Mouse (Mus musculus): ENCODE data around the gene Nckap1.

The Nckap1 gene

DNA sequence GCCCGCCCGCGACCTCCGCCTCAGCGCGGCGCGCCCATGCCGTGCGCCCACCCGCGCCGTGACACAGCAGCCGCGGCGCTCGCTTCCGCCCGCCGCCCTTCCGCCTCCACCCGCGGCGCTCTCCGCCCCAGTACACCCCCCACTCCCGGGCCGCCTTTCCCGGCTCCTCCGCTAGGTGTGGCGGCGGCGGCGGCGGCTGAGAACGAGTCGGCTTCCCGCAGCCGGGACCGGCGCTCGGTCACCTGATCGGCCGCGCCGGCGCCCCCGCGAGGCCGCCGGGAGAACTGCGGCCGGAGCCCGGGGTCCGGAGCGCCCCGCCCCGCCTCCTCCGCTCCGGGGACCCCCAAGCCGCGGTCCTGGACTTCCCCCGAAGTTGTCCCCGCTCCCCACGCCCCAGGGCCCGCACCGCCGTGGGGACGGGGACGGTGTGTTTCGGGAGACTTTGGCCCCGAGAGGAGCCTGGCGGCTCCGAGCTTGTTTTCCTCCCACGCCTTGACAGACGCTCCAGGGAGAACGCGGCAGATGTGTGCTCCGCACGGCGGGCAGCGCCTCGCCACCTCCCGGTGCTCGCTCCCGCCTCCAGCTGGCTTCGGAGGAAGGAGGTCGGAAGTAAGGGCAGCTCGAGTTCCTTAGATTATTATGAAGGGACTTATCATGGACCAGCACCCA, at the start of gene Nckap1:
Gene Nckap1 (minus strand): TSS at position 338 of the 669 bp plus-strand sequence.
- DNase-seq (ENCODE audit: low spot score): peak; percentile 88

GRCm38 (mm10) chr2:80624523-80624922, 43.3 kb upstream of the Nckap1 start:
- no peak for DNase-seq (ENCODE audit: low spot score)

GRCm38 (mm10) chr2:80621921-80622320, 40.7 kb upstream of the Nckap1 start:
- DNase-seq (ENCODE audit: low spot score): no peak

GRCm38 (mm10) chr2:80618991-80619390, 37.8 kb upstream of the Nckap1 start:
- DNase-seq (ENCODE audit: low spot score): no peak

DNA sequence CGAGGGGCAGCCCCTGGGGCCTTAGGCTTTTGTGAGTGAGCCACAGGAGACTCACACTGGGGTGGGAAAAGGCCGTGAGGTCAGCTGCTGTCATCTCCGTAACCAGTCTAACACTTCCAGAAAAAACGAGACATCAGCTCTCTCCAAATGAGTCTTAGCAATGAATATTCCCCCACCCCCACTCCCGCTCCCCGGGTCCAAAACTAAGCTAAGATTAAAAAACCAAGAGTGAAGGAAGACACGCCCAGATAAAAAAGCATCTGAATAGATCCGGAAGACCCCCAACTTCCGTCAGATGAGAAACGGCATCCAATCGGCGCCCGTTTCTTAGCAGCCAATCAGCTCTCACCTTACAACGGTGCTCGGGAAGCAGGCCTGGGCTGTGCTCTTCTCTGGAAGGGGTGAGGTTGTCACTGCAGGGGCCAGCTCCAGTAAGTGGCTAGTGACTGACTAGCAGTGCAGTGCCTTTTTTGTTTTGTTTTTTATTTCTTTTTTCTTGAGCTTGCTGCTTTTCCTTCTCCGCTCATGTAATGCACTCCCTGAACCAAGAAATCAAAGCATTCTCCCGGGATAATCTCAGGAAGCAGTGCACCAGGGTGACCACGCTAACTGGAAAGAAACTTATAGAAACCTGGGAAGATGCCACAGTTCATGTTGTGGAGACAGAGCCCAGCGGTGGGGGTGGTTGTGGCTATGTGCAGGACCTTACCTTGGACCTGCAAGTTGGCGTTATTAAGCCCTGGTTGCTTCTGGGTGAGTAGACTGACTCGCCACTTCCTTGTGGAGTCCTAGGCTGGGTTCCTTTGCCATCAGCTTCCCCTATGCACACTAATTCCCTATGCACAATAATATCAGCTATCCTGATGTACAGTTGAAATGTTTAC, 35.9 kb upstream of the Nckap1 start, which contains the start of the genes Dusp19 and Nup35:
Gene Dusp19 (plus strand): TSS at position 192 of the 884 bp plus-strand sequence.
Gene Nup35 (plus strand): TSS at position 383 of the 884 bp plus-strand sequence.
- DNase-seq (ENCODE audit: low spot score): peak; percentile 96

DNA sequence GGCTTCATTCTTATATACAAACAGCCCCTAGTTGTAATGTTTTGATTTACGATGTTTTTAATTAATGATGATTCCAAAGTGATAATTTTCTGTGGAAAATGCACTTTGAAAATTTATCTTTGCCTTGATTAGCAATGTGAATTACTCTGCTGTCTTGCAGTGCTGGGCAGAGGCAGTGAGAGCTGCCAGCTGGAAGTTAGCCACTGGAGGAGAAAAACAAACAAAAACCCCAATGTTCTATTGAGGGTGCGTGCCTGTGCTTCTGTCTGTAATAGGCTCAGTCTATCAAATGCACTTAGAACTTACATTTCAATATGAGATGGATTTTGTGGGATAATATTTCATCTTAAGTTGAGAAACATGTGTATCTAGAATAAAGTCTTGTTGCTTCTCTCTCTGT, 31.6 kb upstream of the Nckap1 start:
- no peak for DNase-seq (ENCODE audit: low spot score)

DNA sequence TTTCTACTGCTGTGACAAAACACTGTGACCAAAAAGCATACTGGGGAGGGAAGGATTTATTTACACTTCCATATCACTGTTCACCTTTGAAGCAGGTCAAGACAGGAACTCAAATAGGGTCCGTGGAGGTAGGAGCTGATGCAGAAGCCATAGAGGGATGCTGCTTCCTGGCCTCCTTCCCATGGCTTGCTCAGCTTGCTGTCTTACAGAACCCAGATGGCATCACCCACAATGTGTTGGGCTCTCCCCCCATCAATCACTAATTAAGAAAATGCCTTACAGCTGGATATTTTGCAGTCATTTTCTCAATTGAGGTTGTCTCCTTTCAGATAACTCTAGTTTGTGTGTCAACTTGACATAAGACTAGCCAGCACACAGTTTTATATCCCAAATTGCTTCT, 31.1 kb upstream of the Nckap1 start:
- DNase-seq (ENCODE audit: low spot score): no peak

DNA sequence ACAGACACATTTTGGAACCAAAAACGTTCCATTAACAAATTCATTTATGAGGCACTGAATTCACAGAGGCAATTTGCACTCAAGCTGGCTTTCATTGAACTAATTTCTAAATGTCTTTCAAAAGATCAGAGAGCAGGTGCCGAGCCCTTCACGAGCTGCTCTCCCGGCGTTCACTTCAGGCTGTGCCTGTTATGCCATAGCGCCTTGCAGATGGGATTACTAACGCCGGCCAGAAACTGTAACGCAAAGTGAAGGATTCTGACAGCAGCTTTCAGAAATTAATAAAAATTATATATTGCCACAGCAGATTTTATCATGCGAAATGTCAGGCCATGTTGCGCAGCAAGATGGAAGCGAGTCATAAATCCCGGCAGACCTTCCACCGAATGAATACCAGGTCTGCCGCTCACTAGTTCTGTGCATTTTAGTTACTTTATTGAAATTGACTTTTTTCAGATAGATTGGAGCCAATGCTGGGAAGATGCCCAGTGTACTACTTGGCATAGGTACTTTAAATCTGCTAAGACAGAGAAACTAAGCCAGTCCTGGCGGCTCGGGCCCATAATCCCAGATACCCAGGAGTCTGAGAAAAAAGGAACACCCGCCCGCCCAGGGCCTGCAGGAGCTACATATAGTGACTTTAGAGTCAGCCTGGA, 22.7 kb upstream of the Nckap1 start:
- no peak for DNase-seq (ENCODE audit: low spot score)

- no peak for DNase-seq (ENCODE audit: low spot score)
These were observed 21.6 kb upstream of the Nckap1 start for GRCm38 (mm10) chr2:80602756-80603155.

DNA sequence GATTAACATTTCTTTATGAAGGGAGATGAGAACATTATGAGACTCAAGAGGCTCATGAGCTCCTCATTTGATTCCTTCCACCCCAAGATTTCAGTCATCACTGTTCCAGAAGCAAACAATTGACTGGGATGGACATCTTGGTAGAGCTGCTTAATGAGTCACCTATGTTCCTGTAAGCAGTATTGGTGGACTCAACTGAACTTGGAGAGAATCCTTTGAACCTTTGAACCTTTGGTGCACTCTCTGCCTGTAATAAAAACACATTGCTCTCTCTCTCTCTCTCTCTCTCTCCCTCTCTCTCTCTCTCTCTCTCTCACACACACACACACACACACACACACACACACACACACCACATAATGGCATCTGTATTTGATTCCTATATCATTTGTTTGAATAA, 19.4 kb upstream of the Nckap1 start:
- no peak for DNase-seq (ENCODE audit: low spot score)

- no peak for DNase-seq (ENCODE audit: low spot score)
These were observed 18.7 kb upstream of the Nckap1 start for GRCm38 (mm10) chr2:80599850-80600249.

GRCm38 (mm10) chr2:80596960-80597359, 15.8 kb upstream of the Nckap1 start:
- DNase-seq (ENCODE audit: low spot score): no peak

DNA sequence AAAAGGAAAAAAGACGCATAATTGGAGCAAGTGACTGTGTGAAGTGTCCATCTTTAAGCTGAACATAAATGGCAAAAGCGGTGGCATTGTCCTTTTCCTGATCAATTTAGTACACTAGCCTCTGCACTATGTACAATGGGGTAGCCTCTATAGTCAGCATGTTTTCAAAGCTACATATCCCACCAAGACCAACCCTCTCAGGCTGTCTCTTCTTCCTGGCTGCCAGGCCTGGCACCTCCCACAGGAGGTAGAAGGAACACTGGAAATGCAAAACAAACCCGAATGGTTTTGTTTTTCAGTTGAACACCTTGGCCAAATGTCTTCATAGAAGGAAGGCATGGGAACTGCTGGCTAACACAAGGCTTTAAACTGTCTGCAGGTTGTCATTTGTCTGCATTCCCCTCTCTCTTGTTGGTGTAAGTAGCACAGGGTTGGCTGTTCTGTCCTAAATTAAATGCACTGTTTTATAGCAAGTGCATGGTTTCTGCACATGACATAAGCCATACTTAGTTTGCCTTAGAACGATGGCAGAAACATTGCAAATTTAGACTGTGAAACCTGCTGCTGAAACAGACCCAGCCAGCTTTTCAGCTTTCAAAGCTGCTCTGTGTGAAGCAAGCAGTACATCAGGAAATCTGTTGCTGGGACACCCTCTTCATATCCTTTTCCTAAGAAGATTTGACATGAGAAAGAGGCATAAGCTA, 13.2 kb upstream of the Nckap1 start:
- no peak for DNase-seq (ENCODE audit: low spot score)

- no peak for DNase-seq (ENCODE audit: low spot score)
These were observed 1.2 kb upstream of the Nckap1 start for GRCm38 (mm10) chr2:80582356-80582755.

DNA sequence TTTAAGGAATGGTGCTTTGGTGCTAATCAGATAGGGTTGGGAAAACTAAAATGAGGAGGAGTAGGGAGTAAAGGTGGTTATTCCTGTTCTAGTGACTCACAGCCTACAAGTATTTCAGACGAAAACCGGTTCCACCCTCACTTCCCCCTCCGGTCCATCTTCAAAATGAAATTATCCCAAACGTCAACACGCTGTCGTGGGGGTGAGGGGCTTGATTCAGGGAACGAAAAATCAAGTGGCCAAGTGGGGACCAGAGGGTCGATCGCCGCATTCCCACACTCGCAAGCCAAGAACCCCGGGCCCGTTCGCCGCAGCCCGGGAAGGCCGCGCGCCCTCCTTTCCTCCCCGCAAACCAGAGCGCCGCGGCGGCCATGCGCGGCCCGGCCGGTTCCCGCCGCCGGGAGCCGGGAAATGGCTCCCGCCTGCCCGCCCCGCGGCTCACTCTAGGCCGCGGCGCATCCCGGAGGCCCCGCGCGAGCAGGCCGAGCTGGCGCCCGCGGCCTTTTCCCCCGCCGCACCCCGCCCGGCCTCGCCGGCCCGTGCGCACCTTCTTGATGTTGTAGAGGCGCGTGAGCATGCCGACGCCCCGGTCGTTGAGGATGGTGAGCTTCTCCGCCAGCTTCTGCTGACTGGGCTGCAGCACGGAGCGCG, 744 bp downstream of the Nckap1 start:
- DNase-seq (ENCODE audit: low spot score): no peak

- DNase-seq (ENCODE audit: low spot score): no peak
These were observed 1.8 kb downstream of the Nckap1 start for GRCm38 (mm10) chr2:80579253-80579891.

DNA sequence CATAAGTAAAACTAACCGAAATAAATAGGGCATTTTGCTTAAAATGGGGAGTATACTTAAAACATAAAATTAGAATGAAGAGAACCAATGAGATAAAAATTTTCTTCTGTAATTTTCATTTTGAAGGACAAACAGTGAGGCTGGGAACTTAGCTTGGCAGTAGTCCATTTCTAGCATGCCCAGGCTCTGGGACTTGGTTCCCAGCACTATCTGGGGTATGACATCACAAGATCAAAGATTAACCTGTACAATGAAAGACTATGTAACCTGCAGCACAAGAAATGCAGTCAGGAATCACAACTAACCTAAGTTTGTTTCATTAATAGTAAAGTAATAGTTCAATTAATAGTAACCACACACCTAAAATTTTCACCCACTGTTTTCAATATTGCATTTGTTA, 3.9 kb downstream of the Nckap1 start:
- no peak for DNase-seq (ENCODE audit: low spot score)

- DNase-seq (ENCODE audit: low spot score): no peak
These were observed 10.5 kb downstream of the Nckap1 start for GRCm38 (mm10) chr2:80570656-80571055.

DNA sequence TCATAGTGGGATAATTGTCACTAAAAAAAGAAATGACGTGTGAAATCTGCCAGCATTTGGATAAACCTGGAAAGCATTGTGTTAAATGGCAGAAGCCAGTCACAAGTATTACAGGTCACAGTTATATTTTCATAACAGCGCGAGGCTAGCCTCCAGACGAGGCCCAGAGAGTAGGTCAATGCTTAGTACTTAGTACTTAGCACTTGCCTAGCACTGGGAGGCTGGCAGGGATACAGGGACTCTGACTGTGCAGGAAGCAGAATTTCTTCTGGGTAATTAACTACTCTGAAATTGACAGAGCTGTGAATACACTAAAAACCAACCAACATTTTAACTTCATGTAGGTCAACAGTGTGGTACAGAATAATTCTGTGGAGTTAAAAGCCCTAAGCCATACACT, 13.8 kb downstream of the Nckap1 start:
- no peak for DNase-seq (ENCODE audit: low spot score)

DNA sequence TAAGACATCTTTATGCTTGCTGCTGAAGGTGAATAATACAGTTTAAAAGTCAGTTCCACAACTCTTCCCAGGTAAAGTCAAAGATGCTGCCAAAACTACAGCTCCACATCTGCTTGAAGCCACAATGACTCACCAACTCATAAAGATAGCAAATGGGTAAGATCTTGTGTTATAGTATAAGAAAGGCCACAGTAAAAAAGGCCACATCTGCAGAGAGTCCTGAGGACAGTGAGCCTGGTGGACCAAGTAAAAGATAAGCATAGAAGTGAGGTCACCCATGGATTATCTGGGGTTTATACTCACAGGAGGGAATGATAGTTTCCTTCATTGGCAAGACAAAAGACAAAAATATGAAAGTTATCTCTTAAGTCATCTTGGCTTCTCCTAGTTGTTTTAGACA, 18.9 kb downstream of the Nckap1 start:
- DNase-seq (ENCODE audit: low spot score): no peak

- no peak for DNase-seq (ENCODE audit: low spot score)
These were observed 19.7 kb downstream of the Nckap1 start for GRCm38 (mm10) chr2:80561478-80561877.
